Mouse (Mus musculus) intestine, embryonic 14.5 days (tissue): ENCODE measurements around the gene Abi2. TPM values are rescaled to one million over a fixed set of nuclear protein-coding genes. Genes with fewer than 3 reads are reported as not detected.

Source experiments
- ATAC-seq: fragments of 200-750 bp; cut with Nextera tagmentation; replicated peaks from 2 replicates; pipeline ENCODE4 v1.8.0; 2017; ENCODE audit warnings: low read depth, moderate number of reproducible peaks, moderate TSS enrichment, moderate library complexity; ENCODE audit not compliant: low FRiP score, low TSS enrichment
- DNase-seq: peaks from one replicate; pipeline ENCODE4 v3.0.0-alpha.2; 2018; ENCODE audit warnings: low spot score
- H3K27ac ChIP-seq: fragments of 300-500 bp; sonication (generic); 2 replicates; pipeline ENCODE4 v1.5.1; 2014; ENCODE audit warnings: low read depth, mild to moderate bottlenecking, control low read depth
- H3K27me3 ChIP-seq: fragments of 300-500 bp; sonication (generic); replicated peaks from 2 replicates; pipeline ENCODE4 v1.6.1; 2014; ENCODE audit warnings: low read length, control low read depth; ENCODE audit not compliant: control insufficient read depth, insufficient read depth
- H3K36me3 ChIP-seq: fragments of 300-500 bp; sonication (generic); 2 replicates; pipeline ENCODE4 v1.6.1; 2014; ENCODE audit warnings: low read length, control low read depth; ENCODE audit not compliant: control insufficient read depth, insufficient read depth
- H3K4me1 ChIP-seq: fragments of 300-500 bp; sonication (generic); replicated peaks from 2 replicates; pipeline ENCODE4 v1.6.1; 2014; ENCODE audit warnings: low read length, control low read depth, mixed read lengths; ENCODE audit not compliant: control insufficient read depth, insufficient read depth
- H3K4me2 ChIP-seq: fragments of 300-500 bp; sonication (generic); 2 replicates; pipeline ENCODE4 v1.6.1; 2014; ENCODE audit warnings: low read length
- H3K4me3 ChIP-seq: fragments of 300-500 bp; sonication (generic); 2 replicates; pipeline ENCODE4 v1.5.1; 2014; ENCODE audit warnings: low read depth, low read length, control low read depth, mixed read lengths
- H3K9ac ChIP-seq: fragments of 300-500 bp; sonication (generic); 2 replicates; pipeline ENCODE4 v1.6.1; 2014; ENCODE audit warnings: mild to moderate bottlenecking, low read length
- H3K9me3 ChIP-seq: fragments of 300-500 bp; sonication (generic); 2 replicates; pipeline ENCODE4 v1.6.1; 2016; ENCODE audit warnings: low read length, control low read depth; ENCODE audit not compliant: control insufficient read depth
- WGBS: fragments of 180-500 bp; shearing (Covaris S2); extraction: QIAGEN DNeasy Blood & Tissue Kit; methylation state at CpG from one replicate; pipeline ENCODE4 v1.1.7; 2014; 5-methylcytosine and 5-hydroxymethylcytosine counted together
- polyA plus RNA-seq: library from polyadenylated mRNA; unstranded; fragments of >200 nt; fragmentation: Nextera tagmentation; extraction: Ambion mirVana; gene quantifications from 2 replicates; pipeline ENCODE4 v1.2.1, GENCODE M21; 2014

The Abi2 gene
- polyA plus RNA-seq, 1 experiment from 2014 or later = 19.4 TPM

- H3K4me2 ChIP-seq = no peak overlapping the region
- no peak for DNase-seq
- H3K27ac ChIP-seq = no peak overlapping the region
- no peak for ATAC-seq
- H3K27me3 ChIP-seq = no peaks in the 10 kb centered on the region
- WGBS = 93% methylated on average over 6 of the region's 6 CpGs
- no peaks in the 10 kb centered on the region for H3K9me3 ChIP-seq
- peaks cover 92% of the 10 kb centered on the region for H3K36me3 ChIP-seq
- H3K4me3 ChIP-seq = no peak overlapping the region
- H3K4me1 ChIP-seq = no peaks in the 10 kb centered on the region
- no peak overlapping the region for H3K9ac ChIP-seq
Measured at GRCm38 (mm10) chr1:60493421-60493820, 84.0 kb downstream of the Abi2 start.

- Histone ChIP-seq H3K4me1 (no peaks in the 10 kb centered on the region), H3K9me3 (no peaks in the 10 kb centered on the region), H3K4me2 (no peak overlapping the region), H3K27ac (no peak overlapping the region), H3K9ac (no peak overlapping the region), H3K4me3 (no peak overlapping the region), H3K27me3 (no peaks in the 10 kb centered on the region), H3K36me3 (peaks cover 37% of the 10 kb centered on the region)
- ATAC-seq (no peak), DNase-seq (no peak)
- 68% methylated on average over 5 of the region's 5 CpGs for WGBS
Measured at GRCm38 (mm10) chr1:60503456-60503855, 94.0 kb downstream of the Abi2 start.

- DNase-seq = no peak
- ATAC-seq = no peak
- Histone ChIP-seq H3K4me2 (no peak overlapping the region), H3K4me1 (no peaks in the 10 kb centered on the region), H3K9me3 (no peaks in the 10 kb centered on the region), H3K27me3 (no peaks in the 10 kb centered on the region), H3K27ac (no peak overlapping the region), H3K36me3 (peaks cover 12% of the 10 kb centered on the region), H3K9ac (no peak overlapping the region), H3K4me3 (no peak overlapping the region)
- 38% methylated on average over 2 of the region's 2 CpGs for WGBS
Measured at GRCm38 (mm10) chr1:60510584-60510983, 101.2 kb downstream of the Abi2 start.

- DNase-seq (no peak), ATAC-seq (no peak)
- Histone ChIP-seq H3K27ac (no peak overlapping the region), H3K4me3 (no peak overlapping the region), H3K36me3 (peaks cover 47% of the 10 kb centered on the region), H3K27me3 (no peaks in the 10 kb centered on the region), H3K4me1 (no peaks in the 10 kb centered on the region), H3K4me2 (no peak overlapping the region), H3K9me3 (no peaks in the 10 kb centered on the region), H3K9ac (no peak overlapping the region)
- WGBS = 89% methylated on average over 6 of the region's 6 CpGs
Measured at GRCm38 (mm10) chr1:60530107-60530506, 120.7 kb downstream of the Abi2 start.

- Histone ChIP-seq H3K36me3 (peaks cover 42% of the 10 kb centered on the region), H3K4me2 (no peak overlapping the region), H3K9ac (no peak overlapping the region), H3K27me3 (no peaks in the 10 kb centered on the region), H3K27ac (no peak overlapping the region), H3K9me3 (no peaks in the 10 kb centered on the region), H3K4me3 (no peak overlapping the region), H3K4me1 (no peaks in the 10 kb centered on the region)
- 82% methylated on average over 2 of the region's 2 CpGs for WGBS
- DNase-seq (no peak), ATAC-seq (no peak)
Measured at GRCm38 (mm10) chr1:60530636-60531035, 121.2 kb downstream of the Abi2 start.

Other genes starting within 250 kb of the Abi2 start
- gene Nbeal1, start 229.0 kb upstream of the Abi2 start, polyA plus RNA-seq = 8.0 and 9.9 TPM in 2 replicates
- 12.0 and 18.7 TPM in 2 replicates for gene Cyp20a1, start 66.3 kb upstream of the Abi2 start, polyA plus RNA-seq
- 32.2 and 34.1 TPM in 2 replicates for gene Raph1, start 157.5 kb downstream of the Abi2 start, polyA plus RNA-seq